Mouse (Mus musculus) left cerebral cortex, adult 9 months (tissue): Measurements from ENCODE around the gene Npcd.

Experiments used
- DNase-seq, 2 experiments: peaks; one replicate each; pipeline ENCODE4 v3.0.0; 2022; ENCODE audit warnings: low spot score in 2 of 2

The Npcd gene

GRCm38 (mm10) chr15:79741921-79742705 lies 91.9 kb downstream of the Npcd start, which contains the start of gene Sun2:
TSS of gene Sun2 (minus strand) at chr15:79742536.
- DNase-seq = peak; percentile 77 to 91

- DNase-seq = no peak
These were observed 92.7 kb downstream of the Npcd start for GRCm38 (mm10) chr15:79741173-79741858.

GRCm38 (mm10) chr15:79740739-79741138 lies 93.3 kb downstream of the Npcd start:
- no peak for DNase-seq
